19 mouse cellular contexts compared by ENCODE assay signal in genomic region chr14:86642831-86643241, GRCm38 (mm10).
A peak's percentile ranks its signal among the peaks of the same experiment; 100 is the strongest.
DNase-seq lines count a peak whose midpoint lies in the region; ATAC-seq and TF ChIP-seq lines count a peak whose summit lies in the region.
"Had no signal": no experiment of that assay in that cellular context is flagged by ENCODE, and none has a peak within 500 bp of the region (broad histone marks: within the 10 kb centered on the region; RNA-seq: fewer than 3 reads in every experiment).

No protein-coding gene starts in this region.

- H3K9me3 ChIP-seq in hindbrain, postnatal 0 days (ENCODE audit: low read length): no peaks in the 10 kb centered on the region
- no peaks in the 10 kb centered on the region for H3K9me3 ChIP-seq in midbrain, postnatal 0 days (ENCODE audit: low read length)
- H3K9me3 ChIP-seq: embryonic facial prominence, embryonic 15.5 days; forebrain, embryonic 12.5 days; G1E; limb, embryonic 13.5 days; liver, embryonic 15.5 days had no signal

- WGBS in hindbrain, postnatal 0 days: 28% methylated on average over 7 of the region's 7 CpGs
- WGBS in midbrain, postnatal 0 days: 24% methylated on average over 7 of the region's 7 CpGs

- peak; percentile 4 for DNase-seq in embryo, embryonic 11.5 days (ENCODE audit: low read depth, low spot score)
- peak; percentile 39 for DNase-seq in hindbrain, postnatal 0 days (ENCODE audit: low spot score)
- DNase-seq in midbrain, postnatal 0 days (ENCODE audit: low spot score): peak; percentile 34
- DNase-seq in right cerebral cortex, adult 2 months (ENCODE audit: low spot score in 2 of 2): no peak
- DNase-seq in adrenal gland, postnatal 36 days: no peak
- no peak for DNase-seq in frontal cortex, adult 2 months (ENCODE audit: extremely low spot score in 1 of 2, low spot score in 1 of 2)
- DNase-seq: gastrocnemius, postnatal 36 days; kidney, adult 8-10 months; lung, postnatal 10 days; right cerebral cortex, adult 18-20 months; spleen, adult 18-20 months; thymus, postnatal 14 days had no signal

- no peak overlapping the region for H3K9ac ChIP-seq in hindbrain, postnatal 0 days (replicated peaks; ENCODE audit: low read length)
- no peak overlapping the region for H3K9ac ChIP-seq in midbrain, postnatal 0 days (replicated peaks; ENCODE audit: low read length, poor library complexity, severe bottlenecking)
- H3K9ac ChIP-seq: embryonic facial prominence, embryonic 15.5 days; forebrain, embryonic 12.5 days; limb, embryonic 13.5 days; liver, embryonic 15.5 days had no signal

- H3K4me1 ChIP-seq in hindbrain, postnatal 0 days (ENCODE audit: insufficient read depth, low read length): 0 out of 2 replicates have a peak, but pooled peaks cover 4% of the 10 kb centered on the region
- H3K4me1 ChIP-seq in midbrain, postnatal 0 days (ENCODE audit: insufficient read depth, low read length): no peaks in the 10 kb centered on the region
- H3K4me1 ChIP-seq: embryonic facial prominence, embryonic 15.5 days; limb, embryonic 13.5 days; liver, embryonic 15.5 days had no signal

- TF ChIP-seq CTCF in hindbrain, postnatal 0 days (IDR thresholded peaks at IDR 0.05; ENCODE audit: low read depth): no peak
- no peak for TF ChIP-seq CTCF in midbrain, postnatal 0 days (IDR thresholded peaks at IDR 0.05)

- no peak overlapping the region for H3K4me3 ChIP-seq in hindbrain, postnatal 0 days (ENCODE audit: low read length)
- no peak overlapping the region for H3K4me3 ChIP-seq in midbrain, postnatal 0 days (ENCODE audit: low read depth, low read length)
- H3K4me3 ChIP-seq: embryonic facial prominence, embryonic 15.5 days; forebrain, embryonic 12.5 days; limb, embryonic 13.5 days; liver, embryonic 15.5 days had no signal

- ATAC-seq in CD4-positive, CD25-positive, alpha-beta regulatory T cell, adult 4 months: peak; percentile 56
- ATAC-seq in hindbrain, postnatal 0 days: peak; percentile 68; the same call in 1 of the 2 replicates
- no peak for ATAC-seq in midbrain, postnatal 0 days (ENCODE audit: low FRiP score)

- H3K27me3 ChIP-seq in hindbrain, postnatal 0 days (ENCODE audit: insufficient read depth, low read length): no peaks in the 10 kb centered on the region
- no peaks in the 10 kb centered on the region for H3K27me3 ChIP-seq in midbrain, postnatal 0 days (ENCODE audit: insufficient read depth, low read length)
- H3K27me3 ChIP-seq: embryonic facial prominence, embryonic 15.5 days; forebrain, embryonic 12.5 days; limb, embryonic 13.5 days; liver, embryonic 15.5 days had no signal

- H3K36me3 ChIP-seq in hindbrain, postnatal 0 days (ENCODE audit: insufficient read depth, low read length): no peaks in the 10 kb centered on the region
- H3K36me3 ChIP-seq in midbrain, postnatal 0 days (ENCODE audit: insufficient read depth, low read length): no peaks in the 10 kb centered on the region
- H3K36me3 ChIP-seq: embryonic facial prominence, embryonic 15.5 days; forebrain, embryonic 12.5 days; G1E; limb, embryonic 13.5 days; liver, embryonic 15.5 days had no signal

- no peak overlapping the region for H3K4me2 ChIP-seq in hindbrain, postnatal 0 days (ENCODE audit: low read depth, low read length)
- H3K4me2 ChIP-seq in midbrain, postnatal 0 days (ENCODE audit: low read depth, low read length, poor library complexity, severe bottlenecking): no peak overlapping the region
- H3K4me2 ChIP-seq: embryonic facial prominence, embryonic 15.5 days; forebrain, embryonic 12.5 days; heart, embryonic 11.5 days; limb, embryonic 13.5 days; liver, embryonic 15.5 days had no signal

- no peak overlapping the region for H3K27ac ChIP-seq in hindbrain, postnatal 0 days
- H3K27ac ChIP-seq in midbrain, postnatal 0 days (ENCODE audit: low read depth, low read length): no peak overlapping the region
- H3K27ac ChIP-seq: embryonic facial prominence, embryonic 15.5 days; forebrain, embryonic 12.5 days; limb, embryonic 13.5 days; liver, embryonic 15.5 days had no signal

Comparison
In these comparisons a context has a peak if more than half of its experiments do, and no peak if none do; other contexts are left out.
1. DNase-seq: peak in embryo, embryonic 11.5 days (single experiment), hindbrain, postnatal 0 days (single experiment) and midbrain, postnatal 0 days (single experiment); none in right cerebral cortex, adult 2 months (0 of 2), adrenal gland, postnatal 36 days (0 of 2) and frontal cortex, adult 2 months (0 of 2).